Mouse (Mus musculus) central nervous system, embryonic 14 days (tissue): Measurements from ENCODE around the gene Por. TPM values are rescaled to one million over a fixed set of nuclear protein-coding genes. Genes with fewer than 3 reads are reported as not detected.

ENCODE experiments used
- polyA plus RNA-seq: library from polyadenylated mRNA; depleted of rRNA; stranded (reverse); fragments of >200 nt; gene quantifications from 2 replicates; pipeline ENCODE4 v1.2.3, GENCODE M21; 2012; rRNA removed

The Por gene
- polyA plus RNA-seq, result 123 and 133 TPM in 2 replicates

DNA sequence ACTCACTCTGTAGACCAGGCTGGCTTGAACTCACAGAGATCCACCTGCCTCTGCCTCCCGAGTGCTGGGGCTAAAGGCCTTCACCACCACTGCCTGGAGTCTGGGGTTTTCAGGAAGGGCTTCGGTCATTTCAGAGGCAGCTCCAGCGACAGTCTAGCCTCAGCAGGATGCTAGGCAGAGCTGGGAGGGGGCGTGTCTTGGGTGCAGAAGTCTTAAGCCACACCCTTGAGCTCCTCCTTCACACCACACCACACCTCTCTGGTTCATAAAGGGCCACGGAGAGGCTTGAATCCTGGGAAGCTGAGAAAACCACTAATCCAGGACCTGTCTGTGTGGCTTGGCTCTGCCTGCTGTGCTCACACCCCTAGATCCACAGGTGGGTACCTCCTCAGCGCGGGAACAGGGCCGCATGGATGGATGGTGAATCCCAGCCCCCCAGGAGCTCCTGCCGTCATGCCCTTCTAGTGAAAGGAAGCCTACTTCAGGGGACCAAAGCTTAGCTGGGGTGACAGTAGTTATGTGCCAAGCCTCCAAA, at the start of gene Por:
TSS of gene Por (plus strand) at position 293 of the 535 bp plus-strand sequence.

DNA sequence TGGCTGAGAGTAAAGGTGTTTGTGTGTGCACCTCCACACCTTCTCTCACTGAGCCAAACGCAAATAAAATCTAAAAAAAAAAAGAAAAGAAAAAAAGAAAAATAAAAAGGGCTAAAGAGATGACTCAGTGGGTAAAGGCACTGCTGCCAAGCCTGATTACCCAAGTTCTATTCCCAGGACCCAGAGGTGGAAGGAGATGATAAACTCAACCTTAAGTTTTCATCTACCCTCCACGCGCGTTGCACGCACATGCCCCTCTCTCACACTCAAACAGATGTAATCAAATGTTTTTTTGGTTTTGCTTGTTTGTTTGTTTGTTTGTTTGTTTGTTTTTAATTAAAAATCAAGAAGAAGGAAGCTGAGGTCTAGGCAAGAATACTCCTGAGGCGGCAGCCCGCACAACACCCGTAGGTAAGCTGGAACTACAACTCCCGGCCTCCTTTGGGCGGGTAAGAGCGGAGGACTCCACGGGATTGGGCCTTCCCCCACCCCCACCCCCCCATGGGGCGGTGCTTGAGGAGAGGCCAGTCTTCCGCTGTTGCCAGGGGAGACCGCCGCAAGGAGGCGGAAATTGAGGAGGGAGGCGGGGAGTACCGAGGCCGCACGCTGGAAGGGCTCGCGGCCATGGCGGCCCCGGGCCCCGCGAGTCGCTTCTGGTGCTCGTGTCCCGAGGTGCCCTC, 37.6 kb upstream of the Por start, which contains the start of gene Rhbdd2:
TSS of gene Rhbdd2 (plus strand) at position 502 of the 680 bp plus-strand sequence.

DNA sequence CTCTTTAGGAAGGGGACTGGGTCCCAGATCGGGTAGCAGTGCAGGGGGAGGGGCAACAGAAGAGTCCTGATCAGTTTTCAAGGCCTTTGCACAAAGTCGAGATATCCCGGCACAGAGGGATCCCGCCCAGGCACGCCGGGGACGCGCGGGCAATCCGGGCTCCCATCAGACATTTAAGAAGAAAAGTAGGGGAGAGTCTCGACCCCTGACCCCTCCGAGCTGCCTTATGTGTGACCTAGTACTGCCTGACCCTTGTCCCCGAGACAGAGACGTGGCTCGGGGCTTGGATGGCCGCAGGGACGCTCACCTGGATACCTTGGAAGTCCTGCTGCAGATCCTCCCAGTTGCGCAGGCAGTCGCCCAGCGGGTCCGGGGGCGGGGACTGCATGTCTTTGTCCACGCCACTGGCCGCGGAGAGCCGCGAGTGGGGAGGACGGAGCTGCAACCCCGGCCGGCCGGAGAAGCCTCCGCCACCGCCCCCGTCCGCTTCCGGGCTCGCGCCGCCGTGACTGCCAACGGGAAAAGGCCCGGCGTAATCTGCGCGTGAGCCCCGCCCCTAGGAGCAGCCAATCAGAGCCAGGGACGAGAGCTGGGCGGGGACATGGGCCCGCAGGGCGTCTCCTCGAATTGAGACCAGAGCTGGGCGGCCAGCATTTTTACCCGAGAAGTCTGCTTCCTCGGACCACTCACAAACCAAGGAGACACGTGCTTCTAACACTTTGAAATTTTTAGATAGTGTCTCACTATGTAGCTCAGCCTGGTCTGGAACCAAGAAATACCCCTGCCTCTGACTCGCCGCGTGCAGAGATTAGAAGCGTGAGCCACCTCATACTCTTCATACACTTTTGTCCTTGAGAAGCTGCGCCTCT, 74.1 kb downstream of the Por start, which contains the start of gene Tmem120a:
TSS of gene Tmem120a (minus strand) at position 708 of the 869 bp plus-strand sequence.

DNA sequence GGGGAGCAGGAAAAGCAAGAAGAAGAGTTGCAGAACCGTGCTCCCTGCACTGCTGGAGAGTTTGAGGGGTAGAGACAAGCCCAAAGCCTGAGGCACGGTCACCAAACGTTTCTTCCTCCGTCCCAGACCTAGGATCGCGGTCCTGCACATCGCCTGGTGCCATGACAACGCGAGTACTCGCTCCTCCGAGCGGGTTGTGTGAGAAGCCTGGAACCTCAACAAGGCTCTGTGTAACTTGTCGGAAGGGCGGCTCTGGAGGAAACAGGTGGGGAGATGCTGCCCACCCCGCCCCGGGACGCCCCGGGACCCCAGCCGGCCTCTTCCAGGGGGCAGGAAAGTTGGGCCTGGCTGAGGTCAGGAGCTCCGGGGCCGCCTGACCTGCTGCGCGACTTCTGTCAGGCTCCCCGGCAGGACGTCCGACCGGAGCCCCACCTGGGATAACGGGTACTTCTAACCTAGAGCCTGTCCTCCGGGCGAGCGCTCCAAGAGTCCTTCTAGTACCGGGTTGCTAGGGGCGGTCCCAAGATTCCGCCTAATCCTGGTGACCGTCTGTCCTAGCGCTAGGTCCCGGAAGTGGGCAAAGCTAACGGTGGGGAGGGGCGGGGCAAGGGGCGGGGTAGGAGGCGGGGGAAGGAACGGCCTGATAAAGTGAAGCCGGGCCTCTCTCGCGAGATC, 108.1 kb downstream of the Por start, which contains the start of gene Styxl1:
TSS of gene Styxl1 (minus strand) at position 590 of the 675 bp plus-strand sequence.

DNA sequence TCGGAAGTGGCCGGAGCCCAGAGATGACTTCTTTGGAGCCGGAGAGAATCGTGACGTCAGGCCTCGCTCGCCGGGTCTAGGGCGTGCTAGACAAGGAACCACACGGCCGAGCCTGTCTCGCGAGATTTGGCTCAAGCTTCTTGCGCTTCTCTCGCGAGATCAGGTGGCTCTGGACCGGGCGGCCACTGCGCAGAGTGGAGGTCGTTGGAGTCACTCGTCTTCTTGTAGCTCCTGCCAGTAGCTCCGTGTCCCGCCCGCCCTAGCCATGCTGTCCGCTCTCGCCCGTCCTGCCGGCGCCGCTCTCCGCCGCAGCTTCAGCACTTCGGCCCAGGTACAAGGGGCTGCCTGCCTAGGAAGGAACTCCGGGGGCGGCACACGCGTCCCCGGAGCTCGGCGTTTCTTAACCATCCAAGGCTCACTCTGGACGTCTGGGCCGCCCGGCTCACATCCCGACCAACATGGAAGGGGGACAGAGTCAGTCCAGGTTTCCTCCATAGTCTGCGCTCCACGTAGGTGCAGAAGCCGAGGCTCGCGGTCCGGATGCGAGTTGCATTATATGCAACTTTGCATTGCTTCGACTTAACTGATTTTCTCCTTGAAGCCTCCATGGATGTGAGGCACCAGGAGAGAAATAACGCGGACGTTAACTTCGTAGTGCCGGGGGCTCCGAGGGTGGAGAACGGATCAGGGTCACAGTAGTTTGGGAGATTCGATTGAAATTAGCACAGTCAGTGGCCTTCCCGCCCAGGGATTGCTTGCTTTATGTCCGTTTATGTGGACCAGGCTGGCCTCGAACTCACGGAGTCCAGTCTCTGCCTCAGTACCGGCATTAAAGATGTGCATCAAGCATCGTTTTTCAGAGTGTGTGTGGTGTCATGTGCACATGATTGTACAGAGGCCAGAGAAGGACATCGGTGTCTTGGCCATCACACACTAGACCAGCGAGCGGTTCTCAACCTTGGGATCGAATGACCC, 108.9 kb downstream of the Por start, which contains the start of gene Mdh2:
TSS of gene Mdh2 (plus strand) at position 10 of the 975 bp plus-strand sequence.

Other genes with a start within 250 kb of the Por start
- 39.5 and 45.0 TPM in 2 replicates for gene Hip1, start 124.9 kb upstream of the Por start, polyA plus RNA-seq
- not detected in 2 replicates for gene Ccl26, start 106.5 kb upstream of the Por start, polyA plus RNA-seq
- 3.6 and 4.4 TPM in 2 replicates for gene Ccl24, start 97.0 kb upstream of the Por start, polyA plus RNA-seq
- 48.0 and 49.9 TPM in 2 replicates for gene Rhbdd2, start 37.4 kb upstream of the Por start, polyA plus RNA-seq
- 33.7 TPM in 2 replicates for gene Tmem120a, start 74.4 kb downstream of the Por start, polyA plus RNA-seq
- gene Styxl1, start 108.4 kb downstream of the Por start, polyA plus RNA-seq, result 0.10 and 0.29 TPM in 2 replicates
- 471 TPM in 2 replicates for gene Mdh2, start 108.4 kb downstream of the Por start, polyA plus RNA-seq
- gene Srrm3, start 136.9 kb downstream of the Por start, polyA plus RNA-seq, result 61.5 and 62.5 TPM in 2 replicates
- 6.5 and 41.2 TPM in 2 replicates for gene Hspb1, start 217.9 kb downstream of the Por start, polyA plus RNA-seq